32 mouse cellular contexts compared by ENCODE assay signal in the genomic region with DNA sequence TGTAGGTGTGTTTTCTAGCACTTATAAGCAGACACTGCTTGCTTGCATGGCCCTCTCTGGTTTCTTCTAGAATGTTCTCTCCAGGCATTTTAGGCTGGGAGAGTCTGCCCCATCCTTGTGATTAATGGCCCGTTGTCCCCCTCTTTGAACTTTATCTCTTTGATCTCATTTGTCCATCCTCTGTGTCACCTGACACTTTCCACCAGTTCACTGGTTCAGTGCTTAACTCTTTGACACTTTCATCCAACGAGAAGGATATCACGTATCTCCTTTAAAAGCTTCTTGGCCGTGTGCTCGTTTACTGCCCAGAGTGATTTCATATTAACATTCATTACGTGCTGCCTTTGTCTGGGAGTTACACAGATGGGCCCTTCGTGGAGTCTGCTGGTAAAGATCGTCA.
"Had no signal": no experiment of that assay in that cellular context is flagged by ENCODE, and none has a peak within 500 bp of the region (broad histone marks: within the 10 kb centered on the region; RNA-seq: fewer than 3 reads in every experiment).

No protein-coding gene starts in this region.

- DNase-seq: left cerebral cortex, postnatal 4 days; liver; liver, embryonic 13.5 days; liver, postnatal 0 days; lung, adult 18-20 months; lung, adult 2 months; lung, embryonic 14.5 days; lung, postnatal 10 days; lung, postnatal 14 days; lung, postnatal 36 days; lung, postnatal 4 days; midbrain, embryonic 14.5 days had no signal

- H3K27me3 ChIP-seq: limb, embryonic 15.5 days; liver, embryonic 12.5 days; liver, embryonic 13.5 days; liver, embryonic 15.5 days; lung, embryonic 15.5 days; midbrain, embryonic 13.5 days; midbrain, embryonic 15.5 days; neural tube, embryonic 12.5 days had no signal

- ATAC-seq: liver, embryonic 12.5 days; liver, postnatal 0 days; lung, postnatal 0 days; midbrain, embryonic 13.5 days; midbrain, embryonic 16.5 days had no signal

- H3K36me3 ChIP-seq: liver, embryonic 12.5 days; liver, embryonic 13.5 days; liver, embryonic 15.5 days; midbrain, embryonic 12.5 days; midbrain, embryonic 13.5 days; midbrain, embryonic 15.5 days; neural tube, embryonic 12.5 days; neural tube, embryonic 13.5 days had no signal

- H3K4me3 ChIP-seq: limb, embryonic 10.5 days; limb, embryonic 12.5 days; limb, embryonic 13.5 days; limb, embryonic 15.5 days; liver, embryonic 12.5 days; liver, embryonic 13.5 days; liver, embryonic 15.5 days; lung, embryonic 15.5 days; midbrain, embryonic 10.5 days; midbrain, embryonic 12.5 days; midbrain, embryonic 13.5 days; midbrain, embryonic 15.5 days; myocyte; neural tube, embryonic 12.5 days; neural tube, embryonic 13.5 days had no signal

- H3K9ac ChIP-seq: limb, embryonic 12.5 days; limb, embryonic 13.5 days; limb, embryonic 15.5 days; liver, embryonic 12.5 days; liver, embryonic 13.5 days; liver, embryonic 14.5 days; liver, embryonic 15.5 days; liver, postnatal 0 days; lung, embryonic 14.5 days; lung, embryonic 15.5 days; midbrain, embryonic 12.5 days; midbrain, embryonic 13.5 days; midbrain, embryonic 15.5 days; neural tube, embryonic 12.5 days; neural tube, embryonic 13.5 days had no signal

- H3K27ac ChIP-seq: limb, embryonic 10.5 days; limb, embryonic 12.5 days; limb, embryonic 13.5 days; limb, embryonic 15.5 days; liver, embryonic 12.5 days; liver, embryonic 13.5 days; liver, embryonic 14.5 days; liver, embryonic 15.5 days; lung, embryonic 15.5 days; macrophage; midbrain, embryonic 10.5 days; midbrain, embryonic 12.5 days; midbrain, embryonic 13.5 days; midbrain, embryonic 15.5 days; neural tube, embryonic 12.5 days; neural tube, embryonic 13.5 days had no signal

- H3K4me1 ChIP-seq: midbrain, embryonic 12.5 days; midbrain, embryonic 13.5 days; midbrain, embryonic 15.5 days had no signal

- H3K9me3 ChIP-seq: limb, embryonic 10.5 days; limb, embryonic 12.5 days; limb, embryonic 13.5 days; limb, embryonic 15.5 days; liver, embryonic 12.5 days; liver, embryonic 13.5 days; liver, embryonic 15.5 days; lung, embryonic 15.5 days; midbrain, embryonic 10.5 days; midbrain, embryonic 12.5 days; midbrain, embryonic 13.5 days; midbrain, embryonic 15.5 days; neural tube, embryonic 12.5 days; neural tube, embryonic 13.5 days had no signal

- H3K4me2 ChIP-seq: limb, embryonic 12.5 days; limb, embryonic 13.5 days; limb, embryonic 15.5 days; liver, embryonic 11.5 days; liver, embryonic 12.5 days; liver, embryonic 13.5 days; liver, embryonic 15.5 days; lung, embryonic 14.5 days; lung, embryonic 15.5 days; midbrain, embryonic 11.5 days; midbrain, embryonic 12.5 days; midbrain, embryonic 13.5 days; midbrain, embryonic 15.5 days; neural tube, embryonic 12.5 days; neural tube, embryonic 13.5 days had no signal
